Mouse (Mus musculus) C2C12 (cell line): ENCODE measurements at regions not wholly inside any gene's neighbourhood (a gene's known extent, or its start where the extent isn't known, plus 50 kb on each side); places are given as distances from the start of the nearest gene placed in this dataset.

Source experiments
- CTCF ChIP-seq: IDR thresholded peaks from one replicate; pipeline ENCODE4 v1.5.1; 2011; ENCODE audit not compliant: control insufficient read depth, insufficient read depth, insufficient read length
- FOSL1 ChIP-seq: IDR thresholded peaks from one replicate; pipeline ENCODE4 v1.8.0; 2011; ENCODE audit warnings: mild to moderate bottlenecking, low read length; ENCODE audit not compliant: poor library complexity, insufficient read depth, severe bottlenecking
- MAX ChIP-seq: IDR thresholded peaks from one replicate; pipeline ENCODE4 v1.6.1; 2011; ENCODE audit warnings: mild to moderate bottlenecking, control low read depth
- MYOG ChIP-seq: IDR thresholded peaks from one replicate; pipeline ENCODE4 v1.6.1; 2011; ENCODE audit not compliant: control insufficient read depth, insufficient read length; ENCODE audit errors: extremely low read depth
- USF1 ChIP-seq: IDR thresholded peaks from one replicate; pipeline ENCODE4 v1.6.1; 2011; ENCODE audit warnings: low read depth, mild to moderate bottlenecking, control low read depth, moderate library complexity

- no peak for TF ChIP-seq CTCF
- no peak for TF ChIP-seq USF1
- no peak for TF ChIP-seq MYOG
- TF ChIP-seq MAX, result no peak
- TF ChIP-seq FOSL1, result no peak
These were observed 74.6 kb downstream of the Hif1an start for GRCm38 (mm10) chr19:44637145-44637719.
